Mouse (Mus musculus): ENCODE data around the gene E2f4. TPM values are rescaled to one million over a fixed set of nuclear protein-coding genes. Genes with fewer than 3 reads are reported as not detected.

E2f4 gene
- polyA plus RNA-seq, 1 experiment from 2014 or later, result 95.8 TPM

GRCm38 (mm10) chr8:105294776-105295175 lies 2.7 kb upstream of the E2f4 start:
- Histone ChIP-seq H3K9me3 (ENCODE audit: control insufficient read depth, low read depth, low read length) (no peaks in the 10 kb centered on the region), H3K27ac (ENCODE audit: low read length) (no peak overlapping the region), H3K27me3 (ENCODE audit: control insufficient read depth, insufficient read depth, low read length) (0 out of 2 replicates have a peak, but pooled peaks cover 4% of the 10 kb centered on the region), H3K4me2 (replicated peaks; ENCODE audit: low read depth, low read length) (no peak overlapping the region), H3K9ac (replicated peaks; ENCODE audit: low read depth, low read length) (no peak overlapping the region), H3K4me3 (ENCODE audit: low read depth, low read length) (no peak overlapping the region), H3K36me3 (ENCODE audit: control insufficient read depth, insufficient read depth, low read length) (peaks cover under 1% of the 10 kb centered on the region), H3K4me1 (ENCODE audit: control insufficient read depth, insufficient read depth, low read length) (peaks cover 25% of the 10 kb centered on the region)
- ATAC-seq (ENCODE audit: insufficient number of reproducible peaks, insufficient read depth, low FRiP score, low read depth), result no peak
- 63% methylated on average over 9 of the region's 9 CpGs for WGBS

GRCm38 (mm10) chr8:105295256-105295655 lies 2.2 kb upstream of the E2f4 start:
- no peak overlapping the region for H3K4me2 ChIP-seq (replicated peaks; ENCODE audit: low read depth, low read length)
- H3K9me3 ChIP-seq (ENCODE audit: control insufficient read depth, low read depth, low read length), result no peaks in the 10 kb centered on the region
- peaks cover 5% of the 10 kb centered on the region for H3K36me3 ChIP-seq (ENCODE audit: control insufficient read depth, insufficient read depth, low read length)
- H3K4me1 ChIP-seq (ENCODE audit: control insufficient read depth, insufficient read depth, low read length), result peaks cover 20% of the 10 kb centered on the region
- no peak for ATAC-seq (ENCODE audit: insufficient number of reproducible peaks, insufficient read depth, low FRiP score, low read depth)
- 70% methylated on average over 11 of the region's 11 CpGs for WGBS
- 0 out of 2 replicates have a peak, but pooled peaks cover 4% of the 10 kb centered on the region for H3K27me3 ChIP-seq (ENCODE audit: control insufficient read depth, insufficient read depth, low read length)
- no peak overlapping the region for H3K4me3 ChIP-seq (ENCODE audit: low read depth, low read length)
- no peak overlapping the region for H3K9ac ChIP-seq (replicated peaks; ENCODE audit: low read depth, low read length)
- no peak overlapping the region; the same call in 1 of the 2 replicates for H3K27ac ChIP-seq (ENCODE audit: low read length)

GRCm38 (mm10) chr8:105295895-105296573 lies 1.4 kb upstream of the E2f4 start, which contains the start of gene Exoc3l:
Gene Exoc3l, minus strand, starts transcription at chr8:105296101.
- H3K9me3 ChIP-seq (ENCODE audit: control insufficient read depth, low read depth, low read length), result no peaks in the 10 kb centered on the region
- 60% methylated on average over 11 of the region's 11 CpGs for WGBS
- H3K4me1 ChIP-seq (ENCODE audit: control insufficient read depth, insufficient read depth, low read length), result peaks cover 16% of the 10 kb centered on the region
- H3K36me3 ChIP-seq (ENCODE audit: control insufficient read depth, insufficient read depth, low read length), result peaks cover 13% of the 10 kb centered on the region
- peak within 1 kb of the TSS; percentile 59; the same call in 1 of the 2 replicates for H3K27ac ChIP-seq (ENCODE audit: low read length)
- no peak within 1 kb of the TSS; the same call in 1 of the 2 replicates for H3K9ac ChIP-seq (replicated peaks; ENCODE audit: low read depth, low read length)
- H3K4me2 ChIP-seq (replicated peaks; ENCODE audit: low read depth, low read length), result peak within 1 kb of the TSS; percentile 94
- ATAC-seq (ENCODE audit: insufficient number of reproducible peaks, insufficient read depth, low FRiP score, low read depth), result no peak
- H3K27me3 ChIP-seq (ENCODE audit: control insufficient read depth, insufficient read depth, low read length), result no peaks in the 10 kb centered on the region
- peak within 1 kb of the TSS; percentile 69; the same call in 1 of the 2 replicates for H3K4me3 ChIP-seq (ENCODE audit: low read depth, low read length)

- no peaks in the 10 kb centered on the region for H3K9me3 ChIP-seq (ENCODE audit: control insufficient read depth, low read depth, low read length)
- WGBS, result 55% methylated on average over 18 of the region's 18 CpGs
- peak overlapping the region; percentile 94 for H3K4me2 ChIP-seq (replicated peaks; ENCODE audit: low read depth, low read length)
- H3K4me1 ChIP-seq (ENCODE audit: control insufficient read depth, insufficient read depth, low read length), result peaks cover 16% of the 10 kb centered on the region
- H3K27ac ChIP-seq (ENCODE audit: low read length), result no peak overlapping the region; the same call in 1 of the 2 replicates
- ATAC-seq (ENCODE audit: insufficient number of reproducible peaks, insufficient read depth, low FRiP score, low read depth), result no peak
- no peaks in the 10 kb centered on the region for H3K27me3 ChIP-seq (ENCODE audit: control insufficient read depth, insufficient read depth, low read length)
- peak overlapping the region; percentile 72 for H3K9ac ChIP-seq (replicated peaks; ENCODE audit: low read depth, low read length)
- H3K36me3 ChIP-seq (ENCODE audit: control insufficient read depth, insufficient read depth, low read length), result peaks cover 37% of the 10 kb centered on the region
- H3K4me3 ChIP-seq (ENCODE audit: low read depth, low read length), result peak overlapping the region; percentile 69
Observed at GRCm38 (mm10) chr8:105298351-105299252, 1.1 kb downstream of the E2f4 start.

- Histone ChIP-seq H3K4me2 (replicated peaks; ENCODE audit: low read depth, low read length) (no peak overlapping the region), H3K27me3 (ENCODE audit: control insufficient read depth, insufficient read depth, low read length) (no peaks in the 10 kb centered on the region), H3K4me1 (ENCODE audit: control insufficient read depth, insufficient read depth, low read length) (peaks cover 28% of the 10 kb centered on the region), H3K4me3 (ENCODE audit: low read depth, low read length) (no peak overlapping the region), H3K9ac (replicated peaks; ENCODE audit: low read depth, low read length) (no peak overlapping the region), H3K27ac (ENCODE audit: low read length) (no peak overlapping the region), H3K36me3 (ENCODE audit: control insufficient read depth, insufficient read depth, low read length) (peaks cover 46% of the 10 kb centered on the region), H3K9me3 (ENCODE audit: control insufficient read depth, low read depth, low read length) (no peaks in the 10 kb centered on the region)
- peak; percentile 54; the same call in 1 of the 2 replicates for ATAC-seq (ENCODE audit: insufficient number of reproducible peaks, insufficient read depth, low FRiP score, low read depth)
- WGBS, result 88% methylated on average over 8 of the region's 8 CpGs
Observed at GRCm38 (mm10) chr8:105299962-105300361, 2.5 kb downstream of the E2f4 start.

- Histone ChIP-seq H3K9ac (replicated peaks; ENCODE audit: low read depth, low read length) (no peak overlapping the region), H3K4me2 (replicated peaks; ENCODE audit: low read depth, low read length) (no peak overlapping the region), H3K36me3 (ENCODE audit: control insufficient read depth, insufficient read depth, low read length) (peaks cover 60% of the 10 kb centered on the region), H3K9me3 (ENCODE audit: control insufficient read depth, low read depth, low read length) (no peaks in the 10 kb centered on the region), H3K4me3 (ENCODE audit: low read depth, low read length) (no peak overlapping the region), H3K27ac (ENCODE audit: low read length) (no peak overlapping the region), H3K4me1 (ENCODE audit: control insufficient read depth, insufficient read depth, low read length) (peaks cover 33% of the 10 kb centered on the region), H3K27me3 (ENCODE audit: control insufficient read depth, insufficient read depth, low read length) (no peaks in the 10 kb centered on the region)
- WGBS, result 79% methylated on average over 8 of the region's 8 CpGs
- ATAC-seq (ENCODE audit: insufficient number of reproducible peaks, insufficient read depth, low FRiP score, low read depth), result no peak
Observed at GRCm38 (mm10) chr8:105303396-105303795, 5.9 kb downstream of the E2f4 start.

GRCm38 (mm10) chr8:105303874-105304273 lies 6.4 kb downstream of the E2f4 start:
- Histone ChIP-seq H3K27me3 (ENCODE audit: control insufficient read depth, insufficient read depth, low read length) (no peaks in the 10 kb centered on the region), H3K4me3 (ENCODE audit: low read depth, low read length) (no peak overlapping the region), H3K9ac (replicated peaks; ENCODE audit: low read depth, low read length) (no peak overlapping the region), H3K9me3 (ENCODE audit: control insufficient read depth, low read depth, low read length) (no peaks in the 10 kb centered on the region), H3K4me1 (ENCODE audit: control insufficient read depth, insufficient read depth, low read length) (peaks cover 28% of the 10 kb centered on the region), H3K36me3 (ENCODE audit: control insufficient read depth, insufficient read depth, low read length) (peaks cover 64% of the 10 kb centered on the region), H3K4me2 (replicated peaks; ENCODE audit: low read depth, low read length) (no peak overlapping the region), H3K27ac (ENCODE audit: low read length) (no peak overlapping the region)
- WGBS, result 82% methylated on average over 9 of the region's 9 CpGs
- ATAC-seq (ENCODE audit: insufficient number of reproducible peaks, insufficient read depth, low FRiP score, low read depth), result no peak

Measured in stomach, embryonic 14.5 days (tissue).